Mouse (Mus musculus) heart, adult 2 months (tissue): Measurements from ENCODE around the gene Tnrc18. TPM values are rescaled to one million over a fixed set of nuclear protein-coding genes. Genes with fewer than 3 reads are reported as not detected.

ENCODE experiments used
- DNase-seq, 2 experiments: peaks; one replicate each; pipeline ENCODE4 v3.0.0; 2021
- H3K27ac ChIP-seq: fragments of 200-600 bp; 2 replicates; pipeline ENCODE4 v1.8.1; 2022
- H3K27me3 ChIP-seq: fragments of 200-500 bp; 2 replicates; pipeline ENCODE4 v1.6.1; 2012; ENCODE audit warnings: mild to moderate bottlenecking, low read length, inconsistent platforms, mixed read lengths; ENCODE audit not compliant: control insufficient read depth, insufficient read depth
- H3K36me3 ChIP-seq: fragments of 200-500 bp; 2 replicates; pipeline ENCODE4 v1.6.1; 2012; ENCODE audit warnings: low read length, inconsistent platforms; ENCODE audit not compliant: control insufficient read depth, insufficient read depth
- H3K4me1 ChIP-seq: fragments of 200-500 bp; 2 replicates; pipeline ENCODE4 v1.6.1; 2011; ENCODE audit warnings: low read length; ENCODE audit not compliant: control insufficient read depth, insufficient read depth
- H3K4me3 ChIP-seq: fragments of 200-600 bp; 2 replicates; pipeline ENCODE4 v1.8.1; 2022
- H3K79me2 ChIP-seq: fragments of 200-500 bp; replicated peaks from 2 replicates; pipeline ENCODE4 v1.6.1; 2012; ENCODE audit warnings: mild to moderate bottlenecking, inconsistent platforms, low read length, moderate library complexity, mixed read lengths; ENCODE audit not compliant: control insufficient read depth, insufficient read depth
- H3K9ac ChIP-seq: fragments of 200-500 bp; 2 replicates; pipeline ENCODE4 v1.6.1; 2012; ENCODE audit warnings: low read depth, mild to moderate bottlenecking, control low read depth, inconsistent platforms, low read length, mixed read lengths
- CTCF ChIP-seq: fragments of 200-600 bp; IDR thresholded peaks from 2 replicates; pipeline ENCODE4 v1.8.1; 2022; ENCODE audit warnings: antibody characterized with exemption, mild to moderate bottlenecking, moderate library complexity
- EP300 ChIP-seq: fragments of 200-500 bp; IDR thresholded peaks from 2 replicates; pipeline ENCODE4 v1.6.1; 2011; ENCODE audit warnings: low read depth, low read length, control low read depth; ENCODE audit not compliant: insufficient read depth
- POLR2A ChIP-seq: fragments of 200-500 bp; IDR thresholded peaks from 2 replicates; pipeline ENCODE4 v1.6.1; 2011; ENCODE audit warnings: mild to moderate bottlenecking, low read depth, low read length, control low read depth; ENCODE audit not compliant: insufficient read depth
- WGBS: fragments of 180-500 bp; shearing (Covaris S2); methylation state at CpG from one replicate; pipeline ENCODE4 v1.1.7; 2018; 5-methylcytosine and 5-hydroxymethylcytosine counted together
- intact Hi-C: fragments of 180-260 bp; cut with DNase I; formaldehyde crosslinking; loops from one replicate; pipeline ENCODE4 v1.15.1; 2025
- polyA plus RNA-seq: library from polyadenylated mRNA; depleted of rRNA; stranded (reverse); fragments of >200 nt; gene quantifications from 2 replicates; pipeline ENCODE4 v1.2.3, GENCODE M21; 2012
- total RNA-seq, 2 experiments: library from RNA; stranded (reverse); gene quantifications; 2 replicates each; pipeline ENCODE4 v1.2.3; 2021

Gene Tnrc18
- total and polyA plus RNA-seq, 3 experiments, result 18.5 to 60.3 (median 49.7) TPM

- Histone ChIP-seq H3K36me3 (peaks cover 2% of the 10 kb centered on the region; the same call in 1 of the 2 replicates), H3K4me3 (no peak overlapping the region), H3K27ac (peak overlapping the region; percentile 27), H3K9ac (no peak overlapping the region), H3K4me1 (peaks cover 2% of the 10 kb centered on the region), H3K79me2 (no peaks in the 10 kb centered on the region), H3K27me3 (no peaks in the 10 kb centered on the region)
- intact Hi-C loops, result no loop called here
- DNase-seq, result no peak
- TF ChIP-seq CTCF, result no peak
- WGBS, result 43% methylated on average over 12 of the region's 12 CpGs
Measured at GRCm38 (mm10) chr5:142747026-142747629, 70.3 kb downstream of the Tnrc18 start.

GRCm38 (mm10) chr5:142739941-142740340 is 77.5 kb downstream of the Tnrc18 start:
- 83% methylated on average over 8 of the region's 8 CpGs for WGBS
- no peak for DNase-seq
- intact Hi-C loops, result no loop called here
- Histone ChIP-seq H3K36me3 (no peaks in the 10 kb centered on the region), H3K27ac (no peak overlapping the region), H3K27me3 (no peaks in the 10 kb centered on the region), H3K4me1 (no peaks in the 10 kb centered on the region), H3K4me3 (no peak overlapping the region), H3K79me2 (no peaks in the 10 kb centered on the region), H3K9ac (no peak overlapping the region)
- TF ChIP-seq EP300 (no peak), CTCF (no peak), POLR2A (no peak)

- H3K4me1 ChIP-seq, result no peaks in the 10 kb centered on the region
- intact Hi-C loops, result no loop called here
- WGBS, result 90% methylated on average over 11 of the region's 11 CpGs
- no peak overlapping the region for H3K27ac ChIP-seq
- H3K9ac ChIP-seq, result no peak overlapping the region
- H3K4me3 ChIP-seq, result no peak overlapping the region
- TF ChIP-seq POLR2A (no peak), CTCF (no peak), EP300 (no peak)
- no peaks in the 10 kb centered on the region for H3K36me3 ChIP-seq
- H3K79me2 ChIP-seq, result no peaks in the 10 kb centered on the region
- H3K27me3 ChIP-seq, result no peaks in the 10 kb centered on the region
- DNase-seq, result no peak
Measured at GRCm38 (mm10) chr5:142731916-142732315, 85.5 kb downstream of the Tnrc18 start.

GRCm38 (mm10) chr5:142730295-142730694 is 87.2 kb downstream of the Tnrc18 start:
- intact Hi-C loops, result no loop called here
- Histone ChIP-seq H3K9ac (no peak overlapping the region), H3K27me3 (no peaks in the 10 kb centered on the region), H3K79me2 (no peaks in the 10 kb centered on the region), H3K4me1 (no peaks in the 10 kb centered on the region), H3K4me3 (no peak overlapping the region), H3K36me3 (no peaks in the 10 kb centered on the region), H3K27ac (no peak overlapping the region)
- DNase-seq, result no peak
- 84% methylated on average over 12 of the region's 12 CpGs for WGBS
- no peak for TF ChIP-seq POLR2A
- TF ChIP-seq CTCF, result no peak
- TF ChIP-seq EP300, result no peak

- intact Hi-C loops, result no loop called here
- TF ChIP-seq EP300, result no peak
- TF ChIP-seq POLR2A, result no peak
- TF ChIP-seq CTCF, result no peak
Measured at GRCm38 (mm10) chr5:142728301-142728700, 89.2 kb downstream of the Tnrc18 start.

GRCm38 (mm10) chr5:142726748-142727147 is 90.7 kb downstream of the Tnrc18 start:
- TF ChIP-seq EP300, result no peak
- no peak for TF ChIP-seq CTCF
- TF ChIP-seq POLR2A, result no peak
- H3K79me2 ChIP-seq, result no peaks in the 10 kb centered on the region
- no peaks in the 10 kb centered on the region for H3K36me3 ChIP-seq
- H3K4me1 ChIP-seq, result no peaks in the 10 kb centered on the region
- no peak overlapping the region for H3K4me3 ChIP-seq
- DNase-seq, result no peak
- WGBS, result 87% methylated on average over 6 of the region's 6 CpGs
- intact Hi-C loops, result no loop called here
- no peaks in the 10 kb centered on the region for H3K27me3 ChIP-seq
- H3K9ac ChIP-seq, result no peak overlapping the region
- no peak overlapping the region for H3K27ac ChIP-seq

More at GRCm38 (mm10) chr5:142728301-142728700, 89.2 kb downstream of the Tnrc18 start:
- no peak overlapping the region for H3K9ac ChIP-seq
- WGBS, result 96% methylated on average over 16 of the region's 16 CpGs
- no peaks in the 10 kb centered on the region for H3K36me3 ChIP-seq
- no peaks in the 10 kb centered on the region for H3K79me2 ChIP-seq
- no peak overlapping the region for H3K27ac ChIP-seq
- H3K4me3 ChIP-seq, result no peak overlapping the region
- no peak for DNase-seq
- no peaks in the 10 kb centered on the region for H3K4me1 ChIP-seq
- no peaks in the 10 kb centered on the region for H3K27me3 ChIP-seq

- H3K79me2 ChIP-seq, result no peaks in the 10 kb centered on the region
- TF ChIP-seq CTCF (no peak), EP300 (no peak), POLR2A (no peak)
- 90% methylated on average over 7 of the region's 7 CpGs for WGBS
- H3K27me3 ChIP-seq, result no peaks in the 10 kb centered on the region
- no peaks in the 10 kb centered on the region for H3K4me1 ChIP-seq
- intact Hi-C loops, result no loop called here
- no peak overlapping the region for H3K9ac ChIP-seq
- no peak for DNase-seq
- H3K27ac ChIP-seq, result no peak overlapping the region
- no peaks in the 10 kb centered on the region for H3K36me3 ChIP-seq
- H3K4me3 ChIP-seq, result no peak overlapping the region
Measured at GRCm38 (mm10) chr5:142724265-142724664, 93.2 kb downstream of the Tnrc18 start.
